Mouse (Mus musculus) liver, embryonic 12.5 days (tissue): Measurements from ENCODE around the gene Magi1. TPM values are rescaled to one million over a fixed set of nuclear protein-coding genes. Genes with fewer than 3 reads are reported as not detected.

Source experiments
- ATAC-seq: fragments of 200-750 bp; cut with Nextera tagmentation; 2 replicates; pipeline ENCODE4 v1.8.0; 2017; ENCODE audit warnings: moderate number of reproducible peaks, mild to moderate bottlenecking, moderate library complexity
- H3K27ac ChIP-seq: fragments of 300-500 bp; sonication (generic); 2 replicates; pipeline ENCODE4 v1.5.1; 2016; ENCODE audit warnings: mild to moderate bottlenecking
- H3K27me3 ChIP-seq: fragments of 300-500 bp; sonication (generic); replicated peaks from 2 replicates; pipeline ENCODE4 v1.6.1; 2016; ENCODE audit warnings: mild to moderate bottlenecking, moderate library complexity
- H3K36me3 ChIP-seq: fragments of 300-500 bp; sonication (generic); 2 replicates; pipeline ENCODE4 v1.6.1; 2016; ENCODE audit warnings: mild to moderate bottlenecking, moderate library complexity
- H3K4me1 ChIP-seq: fragments of 300-500 bp; sonication (generic); 2 replicates; pipeline ENCODE4 v1.6.1; 2016
- H3K4me2 ChIP-seq: fragments of 300-500 bp; sonication (generic); 2 replicates; pipeline ENCODE4 v1.6.1; 2016; ENCODE audit warnings: mild to moderate bottlenecking, moderate library complexity
- H3K4me3 ChIP-seq: fragments of 300-500 bp; sonication (generic); 2 replicates; pipeline ENCODE4 v1.5.1; 2016; ENCODE audit warnings: mild to moderate bottlenecking, moderate library complexity
- H3K9ac ChIP-seq: fragments of 300-500 bp; sonication (generic); 2 replicates; pipeline ENCODE4 v1.6.1; 2016; ENCODE audit warnings: mild to moderate bottlenecking, moderate library complexity
- H3K9me3 ChIP-seq: fragments of 300-500 bp; sonication (generic); replicated peaks from 2 replicates; pipeline ENCODE4 v1.6.1; 2016; ENCODE audit warnings: mild to moderate bottlenecking, moderate library complexity
- WGBS: fragments of 180-500 bp; shearing (Covaris S2); methylation state at CpG from one replicate; pipeline ENCODE4 v1.1.7; 2016; ENCODE audit not compliant: insufficient replicate concordance; 5-methylcytosine and 5-hydroxymethylcytosine counted together
- polyA plus RNA-seq: library from polyadenylated mRNA; unstranded; fragments of >200 nt; fragmentation: Nextera tagmentation; extraction: Ambion mirVana; gene quantifications from 2 replicates; pipeline ENCODE4 v1.2.1, GENCODE M21; 2016

Gene Magi1
- polyA plus RNA-seq, 1 experiment from 2014 or later, result 2.5 TPM

DNA sequence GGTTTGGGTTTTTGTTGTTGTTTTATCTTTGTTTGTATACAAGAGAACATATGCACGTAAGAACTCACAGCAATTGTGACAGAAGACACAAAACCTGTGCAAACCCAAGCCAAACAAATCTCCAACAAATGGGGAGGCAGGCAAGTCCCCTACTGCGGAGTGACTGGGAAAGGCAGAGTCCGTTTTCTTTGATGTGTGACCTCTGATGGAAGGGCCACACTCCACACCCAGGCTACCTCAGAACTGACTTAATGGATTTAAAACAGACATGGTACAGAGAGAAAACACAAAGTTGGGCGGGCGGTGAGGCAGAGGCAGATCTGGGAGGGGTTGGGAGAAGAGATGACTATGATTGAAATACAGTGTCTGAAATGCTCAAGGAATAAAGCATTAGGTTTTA is 390.8 kb downstream of the Magi1 start:
- Histone ChIP-seq H3K4me3 (no peak overlapping the region), H3K9ac (no peak overlapping the region), H3K27me3 (no peaks in the 10 kb centered on the region), H3K9me3 (no peaks in the 10 kb centered on the region), H3K36me3 (no peaks in the 10 kb centered on the region), H3K27ac (no peak overlapping the region), H3K4me1 (no peaks in the 10 kb centered on the region), H3K4me2 (no peak overlapping the region)
- 58% methylated on average over 5 of the region's 5 CpGs for WGBS
- no peak for ATAC-seq

DNA sequence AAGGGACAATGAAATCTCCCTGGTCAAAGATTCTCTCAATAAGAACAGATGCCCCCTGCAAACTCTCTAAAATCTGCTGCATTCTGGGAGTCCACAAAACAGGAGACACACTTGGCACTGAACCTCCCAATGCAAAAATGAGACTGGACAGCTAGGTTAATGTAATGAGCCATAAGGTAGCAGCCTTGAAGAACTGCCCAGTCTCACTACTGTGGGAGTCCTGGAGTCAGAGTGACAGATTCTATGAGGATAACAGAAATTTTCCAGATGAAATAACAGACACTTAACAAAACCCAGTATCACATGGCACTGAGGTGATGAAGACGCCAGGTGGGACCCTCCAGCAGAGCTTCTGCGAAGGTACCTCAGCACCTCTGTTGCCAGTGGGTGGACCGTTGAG is 393.7 kb downstream of the Magi1 start:
- no peak for ATAC-seq

DNA sequence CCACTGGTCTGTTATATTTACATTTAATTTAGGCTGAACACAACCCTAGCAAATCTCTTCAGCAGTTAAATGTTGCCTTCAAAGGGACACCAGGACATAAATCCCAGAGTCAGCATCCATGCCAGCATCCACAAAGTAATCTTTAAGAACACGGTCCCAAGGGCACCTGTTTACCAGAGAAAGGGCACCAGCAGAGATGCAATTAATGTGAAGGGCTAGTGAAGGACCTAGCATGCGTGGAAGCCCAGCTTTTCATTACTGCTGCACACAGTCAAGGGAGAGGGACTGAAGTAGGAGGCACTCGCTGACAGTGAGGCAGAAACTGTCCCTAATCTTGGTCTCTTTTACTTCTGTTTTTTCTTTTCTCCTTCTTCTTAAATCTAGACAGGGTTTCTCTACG is 406.4 kb downstream of the Magi1 start:
- Histone ChIP-seq H3K9ac (no peak overlapping the region), H3K4me1 (no peaks in the 10 kb centered on the region), H3K36me3 (no peaks in the 10 kb centered on the region), H3K4me3 (no peak overlapping the region), H3K9me3 (no peaks in the 10 kb centered on the region), H3K27me3 (no peaks in the 10 kb centered on the region), H3K27ac (no peak overlapping the region), H3K4me2 (no peak overlapping the region)
- WGBS, result 64% methylated on average over 4 of the region's 4 CpGs
- ATAC-seq, result no peak

More for the DNA sequence above, 393.7 kb downstream of the Magi1 start:
- Histone ChIP-seq H3K27ac (no peak overlapping the region), H3K27me3 (no peaks in the 10 kb centered on the region), H3K4me3 (no peak overlapping the region), H3K4me2 (no peak overlapping the region), H3K4me1 (no peaks in the 10 kb centered on the region), H3K9ac (no peak overlapping the region), H3K36me3 (no peaks in the 10 kb centered on the region), H3K9me3 (no peaks in the 10 kb centered on the region)
- WGBS, result 71% methylated on average over 3 of the region's 3 CpGs

DNA sequence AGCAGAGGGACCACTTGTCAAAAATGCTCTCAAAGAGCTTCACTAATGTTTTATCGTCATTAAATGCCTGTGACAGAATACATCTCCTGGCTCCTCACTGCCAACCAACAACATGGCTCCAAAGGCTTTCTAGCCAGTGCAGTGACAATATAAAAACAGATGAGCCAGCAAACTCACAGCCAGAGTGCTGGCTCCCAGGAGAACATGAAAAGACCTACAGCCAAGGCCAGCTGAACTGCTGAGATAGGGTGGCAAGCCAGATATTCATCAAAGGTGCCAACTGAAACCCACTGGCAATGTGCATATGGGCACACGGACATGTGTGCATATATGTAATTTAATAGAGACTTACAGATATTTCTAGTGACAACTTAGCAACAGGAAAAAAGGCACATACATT is 408.8 kb downstream of the Magi1 start:
- Histone ChIP-seq H3K9me3 (no peaks in the 10 kb centered on the region), H3K27me3 (no peaks in the 10 kb centered on the region), H3K9ac (no peak overlapping the region), H3K36me3 (no peaks in the 10 kb centered on the region), H3K4me1 (0 out of 2 replicates have a peak, but pooled peaks cover 4% of the 10 kb centered on the region), H3K27ac (no peak overlapping the region), H3K4me2 (no peak overlapping the region), H3K4me3 (no peak overlapping the region)
- WGBS, result 71% methylated on average over 2 of the region's 2 CpGs
- no peak for ATAC-seq

DNA sequence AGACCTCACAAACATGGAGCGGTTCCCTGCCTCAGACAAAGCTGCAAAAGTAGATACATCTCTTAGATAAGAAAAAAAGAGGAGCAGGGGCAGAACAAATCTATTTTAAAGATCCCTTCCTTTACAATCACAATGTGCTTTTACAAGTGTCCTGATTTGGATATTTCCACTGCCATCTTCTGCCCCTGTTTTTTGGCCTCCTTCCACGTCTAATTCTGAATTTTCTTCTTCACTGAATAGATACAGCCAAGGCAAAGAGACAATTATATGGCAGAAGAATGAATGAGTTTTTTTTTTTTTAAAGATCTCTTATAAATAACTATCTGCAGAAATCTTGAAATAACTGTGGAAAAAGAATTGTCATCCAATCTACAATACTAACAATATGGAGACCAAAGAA is 409.3 kb downstream of the Magi1 start:
- Histone ChIP-seq H3K9ac (no peak overlapping the region), H3K27me3 (no peaks in the 10 kb centered on the region), H3K4me2 (no peak overlapping the region), H3K36me3 (no peaks in the 10 kb centered on the region), H3K9me3 (no peaks in the 10 kb centered on the region), H3K27ac (no peak overlapping the region), H3K4me1 (0 out of 2 replicates have a peak, but pooled peaks cover 5% of the 10 kb centered on the region), H3K4me3 (no peak overlapping the region)
- no peak for ATAC-seq
- 57% methylated on average over 2 of the region's 2 CpGs for WGBS

DNA sequence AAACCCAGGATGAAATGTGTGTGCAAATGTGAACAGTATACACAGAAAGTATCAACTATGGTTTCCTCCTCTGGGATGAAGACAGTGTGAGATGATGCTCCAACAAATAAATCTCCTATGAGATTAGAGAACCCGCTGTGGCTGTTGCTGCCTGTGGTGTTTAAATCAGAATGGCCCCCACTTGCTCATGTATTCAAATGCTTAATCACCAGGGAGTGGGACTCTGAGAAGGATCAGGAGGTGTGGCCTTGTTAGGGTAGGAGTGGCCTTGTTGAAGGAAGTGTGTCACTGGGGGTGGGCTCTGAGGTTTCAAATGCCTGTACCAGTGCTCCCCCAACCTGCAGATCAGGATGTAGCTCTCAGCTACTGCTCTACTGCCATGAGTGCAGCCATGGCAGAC is 410.2 kb downstream of the Magi1 start:
- H3K4me2 ChIP-seq, result no peak overlapping the region
- 47% methylated on average over 1 of the region's 1 CpGs for WGBS
- H3K36me3 ChIP-seq, result no peaks in the 10 kb centered on the region
- H3K9ac ChIP-seq, result no peak overlapping the region
- no peaks in the 10 kb centered on the region for H3K9me3 ChIP-seq
- no peak overlapping the region for H3K4me3 ChIP-seq
- no peak overlapping the region for H3K27ac ChIP-seq
- H3K4me1 ChIP-seq, result 0 out of 2 replicates have a peak, but pooled peaks cover 5% of the 10 kb centered on the region
- no peak for ATAC-seq
- no peaks in the 10 kb centered on the region for H3K27me3 ChIP-seq

DNA sequence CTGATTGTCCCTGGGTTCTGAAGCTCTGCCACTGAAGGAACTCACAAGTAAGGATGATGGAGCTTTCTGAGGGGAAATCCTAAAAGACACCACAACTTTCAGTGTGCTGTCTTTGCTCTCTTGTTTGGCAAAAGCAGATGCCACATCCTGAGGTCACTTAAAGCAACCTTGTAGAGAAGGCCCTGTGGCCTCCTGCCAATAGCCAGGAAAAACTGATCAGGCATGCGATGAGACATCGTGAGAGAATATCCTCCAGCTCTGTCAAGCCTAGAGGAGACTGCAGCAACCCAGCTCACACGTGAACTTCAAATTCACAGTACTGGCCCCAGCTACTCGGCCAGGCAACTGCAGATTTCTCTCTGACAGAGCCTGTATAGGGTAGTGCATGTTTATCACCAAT is 412.2 kb downstream of the Magi1 start:
- 66% methylated on average over 4 of the region's 4 CpGs for WGBS
- no peak for ATAC-seq
- H3K4me1 ChIP-seq, result 0 out of 2 replicates have a peak, but pooled peaks cover 5% of the 10 kb centered on the region
- no peak overlapping the region for H3K4me3 ChIP-seq
- H3K4me2 ChIP-seq, result no peak overlapping the region
- H3K27ac ChIP-seq, result no peak overlapping the region
- no peaks in the 10 kb centered on the region for H3K27me3 ChIP-seq
- H3K9ac ChIP-seq, result no peak overlapping the region
- H3K36me3 ChIP-seq, result no peaks in the 10 kb centered on the region
- H3K9me3 ChIP-seq, result no peaks in the 10 kb centered on the region

DNA sequence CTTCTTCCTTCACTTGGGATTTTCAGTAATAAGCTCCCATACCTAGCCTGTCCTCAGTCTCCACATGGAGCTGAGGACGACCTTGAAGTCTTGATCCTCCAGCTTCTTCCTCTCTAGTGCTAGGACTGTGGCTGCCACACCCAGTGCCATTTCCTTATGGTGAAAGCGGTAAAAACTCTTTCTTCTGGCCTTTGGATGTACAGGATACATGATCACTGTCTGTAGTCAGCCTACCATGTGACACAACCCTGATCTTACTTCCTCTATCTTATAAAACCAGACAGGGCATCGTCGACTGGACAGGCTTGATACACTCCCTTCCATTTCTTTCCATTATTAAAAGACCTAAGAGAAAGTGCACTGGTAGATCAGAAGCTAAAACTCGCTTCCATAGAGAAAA is 413.7 kb downstream of the Magi1 start:
- Histone ChIP-seq H3K4me3 (no peak overlapping the region), H3K9ac (no peak overlapping the region), H3K27me3 (no peaks in the 10 kb centered on the region), H3K27ac (no peak overlapping the region), H3K36me3 (no peaks in the 10 kb centered on the region), H3K4me1 (0 out of 2 replicates have a peak, but pooled peaks cover 5% of the 10 kb centered on the region), H3K4me2 (no peak overlapping the region), H3K9me3 (no peaks in the 10 kb centered on the region)
- peak; percentile 44; the same call in 1 of the 2 replicates for ATAC-seq
- WGBS, result 19% methylated on average over 5 of the region's 5 CpGs

DNA sequence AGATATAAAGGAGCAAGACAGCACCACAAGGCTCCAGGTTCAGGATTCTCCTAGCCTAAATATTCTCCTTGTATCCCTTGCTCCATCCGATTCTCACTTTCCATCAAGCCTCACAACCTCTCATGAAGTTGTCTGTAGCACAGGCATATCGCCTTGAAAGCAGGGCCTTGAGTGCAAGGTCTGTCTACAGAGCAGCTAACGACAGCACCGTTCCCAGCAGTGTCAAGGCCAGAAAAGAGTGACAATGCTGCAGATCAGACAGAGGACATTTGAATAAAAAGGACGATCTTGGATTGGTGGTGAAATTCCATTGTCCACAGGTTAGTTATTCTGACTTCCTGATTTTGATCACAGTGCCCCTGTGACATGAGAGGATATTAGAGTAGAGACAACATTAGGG is 421.5 kb downstream of the Magi1 start:
- 84% methylated on average over 5 of the region's 5 CpGs for WGBS
- no peak overlapping the region for H3K9ac ChIP-seq
- no peaks in the 10 kb centered on the region for H3K27me3 ChIP-seq
- ATAC-seq, result no peak
- no peaks in the 10 kb centered on the region for H3K4me1 ChIP-seq
- H3K27ac ChIP-seq, result no peak overlapping the region
- no peak overlapping the region for H3K4me2 ChIP-seq
- no peaks in the 10 kb centered on the region for H3K9me3 ChIP-seq
- H3K4me3 ChIP-seq, result no peak overlapping the region
- H3K36me3 ChIP-seq, result no peaks in the 10 kb centered on the region

DNA sequence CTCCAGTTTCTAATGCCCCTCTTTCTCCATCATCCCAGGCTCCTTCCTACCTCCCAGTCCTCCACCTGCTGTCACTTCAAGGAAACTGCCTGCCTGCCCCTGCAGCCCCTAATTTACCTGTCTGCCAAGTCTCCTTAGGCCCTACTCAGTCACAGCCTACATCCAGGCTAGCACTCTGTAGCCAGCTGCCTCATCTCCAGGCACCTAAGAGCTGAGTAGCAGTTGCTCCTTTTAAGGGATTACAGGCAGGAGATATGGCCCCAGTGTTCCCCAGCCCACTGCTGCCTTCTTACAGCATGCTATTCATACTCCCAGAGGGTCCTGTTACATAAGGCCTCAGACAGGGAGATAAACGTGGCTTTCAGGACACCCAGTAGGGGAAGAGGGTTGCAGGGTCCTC is 426.9 kb downstream of the Magi1 start:
- H3K9ac ChIP-seq, result no peak overlapping the region
- H3K36me3 ChIP-seq, result no peaks in the 10 kb centered on the region
- no peaks in the 10 kb centered on the region for H3K4me1 ChIP-seq
- H3K4me2 ChIP-seq, result no peak overlapping the region
- no peaks in the 10 kb centered on the region for H3K27me3 ChIP-seq
- ATAC-seq, result no peak
- no peak overlapping the region for H3K4me3 ChIP-seq
- H3K9me3 ChIP-seq, result no peaks in the 10 kb centered on the region
- WGBS, result 34% methylated on average over 1 of the region's 1 CpGs
- H3K27ac ChIP-seq, result no peak overlapping the region

DNA sequence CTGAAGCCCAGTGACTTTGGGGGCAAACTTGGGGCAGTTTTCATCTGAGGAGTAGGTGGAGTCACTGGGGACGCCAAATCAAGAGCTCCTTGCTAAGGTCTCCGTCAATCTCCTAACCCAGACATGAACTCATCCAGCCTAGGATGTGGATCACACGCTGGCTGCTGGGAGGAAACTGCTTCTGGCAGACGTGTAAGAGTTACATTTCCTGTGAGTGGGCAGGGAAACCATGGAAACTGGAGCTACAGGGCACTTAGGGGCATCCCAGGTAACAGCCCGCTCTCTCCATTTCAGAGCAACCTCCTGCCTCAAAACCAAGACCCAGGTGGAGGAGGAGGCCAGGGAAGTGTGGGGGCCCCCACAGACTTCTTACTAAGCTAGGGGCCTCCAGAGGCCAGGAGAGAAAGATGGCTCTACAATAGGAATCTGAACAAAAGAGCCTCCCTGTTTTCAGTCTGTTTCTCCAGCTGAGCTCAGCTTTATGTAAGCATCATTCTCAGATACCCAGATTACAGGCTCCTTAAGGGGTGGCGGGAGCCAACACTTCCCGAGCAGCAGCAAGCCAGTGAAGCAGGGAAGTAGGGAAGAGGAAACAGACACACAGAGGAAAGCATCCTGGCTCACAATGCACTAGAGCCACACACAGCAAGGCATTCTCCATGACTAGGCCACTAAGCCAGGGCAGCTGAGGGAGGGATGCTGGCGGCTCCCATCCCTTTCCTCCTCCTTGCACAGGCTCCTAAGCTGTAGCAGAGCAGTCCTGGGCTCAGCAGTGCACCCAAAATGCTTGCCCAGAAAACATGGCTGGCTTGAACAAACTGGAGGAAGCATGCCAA is 427.7 kb downstream of the Magi1 start:
- no peak for ATAC-seq
- WGBS, result 48% methylated on average over 8 of the region's 8 CpGs
- Histone ChIP-seq H3K4me1 (no peaks in the 10 kb centered on the region), H3K9ac (no peak overlapping the region), H3K27me3 (no peaks in the 10 kb centered on the region), H3K27ac (no peak overlapping the region), H3K36me3 (no peaks in the 10 kb centered on the region), H3K4me2 (no peak overlapping the region), H3K4me3 (no peak overlapping the region), H3K9me3 (no peaks in the 10 kb centered on the region)

DNA sequence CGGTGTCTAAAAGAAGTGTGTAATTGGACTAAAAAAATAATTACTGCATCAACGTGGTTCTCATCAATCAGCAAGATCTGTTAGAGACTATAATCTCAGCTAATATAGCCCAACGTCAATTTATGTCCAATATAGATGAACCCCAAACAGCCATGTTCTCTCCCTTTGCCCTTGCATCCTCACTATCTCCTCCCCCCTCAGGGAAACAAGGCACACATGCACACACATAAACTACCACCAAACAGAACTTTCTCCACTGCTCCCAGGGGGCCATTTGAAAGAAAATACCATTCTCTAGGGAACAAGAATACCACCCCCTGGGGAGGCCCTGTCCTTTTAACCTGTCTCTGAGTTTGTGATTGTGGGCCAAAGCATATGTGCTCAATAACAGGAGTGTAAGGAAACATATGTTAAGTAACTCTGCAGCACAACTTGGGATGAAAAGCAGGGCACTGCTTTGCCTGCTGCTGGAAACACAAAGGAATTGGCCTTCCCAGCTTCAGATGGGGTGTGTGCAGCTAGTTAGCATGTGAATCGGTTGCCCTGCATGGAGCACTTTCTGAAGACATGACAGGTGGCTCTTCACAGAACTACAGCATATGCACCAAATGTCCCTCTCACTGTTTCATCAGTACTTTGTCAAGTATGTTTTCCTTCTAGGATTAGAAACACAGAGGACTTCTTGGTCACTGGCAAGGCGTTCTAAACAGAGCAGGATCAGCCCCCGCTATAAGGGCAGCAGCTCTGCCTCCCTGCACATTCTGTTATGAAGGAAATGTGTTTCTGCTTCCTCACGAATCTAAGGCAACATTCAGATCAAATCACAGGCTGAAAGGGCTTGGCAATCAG is 434.6 kb downstream of the Magi1 start:
- no peak overlapping the region for H3K4me3 ChIP-seq
- H3K27ac ChIP-seq, result no peak overlapping the region
- H3K36me3 ChIP-seq, result no peaks in the 10 kb centered on the region
- no peak overlapping the region for H3K4me2 ChIP-seq
- no peak overlapping the region for H3K9ac ChIP-seq
- H3K4me1 ChIP-seq, result no peaks in the 10 kb centered on the region
- WGBS, result 65% methylated on average over 7 of the region's 7 CpGs
- no peak for ATAC-seq
- no peaks in the 10 kb centered on the region for H3K27me3 ChIP-seq
- no peaks in the 10 kb centered on the region for H3K9me3 ChIP-seq
